Mouse (Mus musculus) hindbrain, embryonic 13.5 days (tissue): ENCODE measurements around the gene Tsks. TPM values are rescaled to one million over a fixed set of nuclear protein-coding genes. Genes with fewer than 3 reads are reported as not detected.

ENCODE experiments used
- ATAC-seq: fragments of 200-750 bp; cut with Nextera tagmentation; 2 replicates; pipeline ENCODE4 v1.8.0; 2017; ENCODE audit warnings: moderate TSS enrichment; ENCODE audit not compliant: low FRiP score
- H3K27ac ChIP-seq: fragments of 300-500 bp; sonication (generic); 2 replicates; pipeline ENCODE4 v1.5.1; 2015; ENCODE audit warnings: inconsistent platforms, mild to moderate bottlenecking, moderate library complexity
- H3K27me3 ChIP-seq: fragments of 300-500 bp; sonication (generic); 2 replicates; pipeline ENCODE4 v1.6.1; 2015; ENCODE audit warnings: mild to moderate bottlenecking, inconsistent platforms
- H3K36me3 ChIP-seq: fragments of 300-500 bp; sonication (generic); 2 replicates; pipeline ENCODE4 v1.6.1; 2015; ENCODE audit warnings: mild to moderate bottlenecking, inconsistent platforms
- H3K4me1 ChIP-seq: fragments of 300-500 bp; sonication (generic); replicated peaks from 2 replicates; pipeline ENCODE4 v1.6.1; 2015; ENCODE audit warnings: inconsistent platforms
- H3K4me2 ChIP-seq: fragments of 300-500 bp; sonication (generic); 2 replicates; pipeline ENCODE4 v1.6.1; 2015; ENCODE audit warnings: inconsistent platforms, mild to moderate bottlenecking, moderate library complexity
- H3K4me3 ChIP-seq: fragments of 300-500 bp; sonication (generic); 2 replicates; pipeline ENCODE4 v1.5.1; 2015; ENCODE audit warnings: mild to moderate bottlenecking, inconsistent platforms
- H3K9ac ChIP-seq: fragments of 300-500 bp; sonication (generic); 2 replicates; pipeline ENCODE4 v1.6.1; 2015; ENCODE audit warnings: mild to moderate bottlenecking, inconsistent platforms
- H3K9me3 ChIP-seq: fragments of 300-500 bp; sonication (generic); 2 replicates; pipeline ENCODE4 v1.6.1; 2016; ENCODE audit warnings: inconsistent platforms
- WGBS: fragments of 180-500 bp; shearing (Covaris S2); methylation state at CpG from one replicate; pipeline ENCODE4 v1.1.7; 2015; 5-methylcytosine and 5-hydroxymethylcytosine counted together
- polyA plus RNA-seq: library from polyadenylated mRNA; unstranded; fragments of >200 nt; fragmentation: Nextera tagmentation; extraction: Ambion mirVana; gene quantifications from 2 replicates; pipeline ENCODE4 v1.2.1, GENCODE M21; 2015

The Tsks gene
- polyA plus RNA-seq, 1 experiment from 2014 or later, result 0.17 TPM

DNA sequence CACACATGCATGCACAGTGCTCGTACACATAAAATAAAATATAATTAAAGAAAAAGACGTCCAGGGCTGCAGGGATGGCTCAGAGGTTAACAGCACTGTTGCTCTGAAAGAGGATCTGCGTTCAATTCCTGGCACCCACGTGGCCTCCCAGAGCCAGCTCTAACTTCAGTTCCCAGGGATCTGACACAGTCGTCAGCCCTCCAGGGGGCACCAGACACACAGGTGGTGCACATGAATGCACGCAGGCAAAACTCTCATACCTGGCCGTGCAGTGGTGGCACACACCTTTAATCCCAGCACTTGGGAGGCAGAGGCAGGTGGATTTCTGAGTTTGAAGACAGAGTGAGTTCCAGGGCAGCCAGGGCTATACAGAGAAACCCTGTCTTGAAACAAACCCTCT lies 23.0 kb downstream of the Tsks start:
- Histone ChIP-seq H3K4me3 (no peak overlapping the region), H3K9ac (no peak overlapping the region), H3K4me1 (peaks cover 11% of the 10 kb centered on the region), H3K4me2 (no peak overlapping the region), H3K9me3 (no peaks in the 10 kb centered on the region), H3K36me3 (peaks cover 66% of the 10 kb centered on the region), H3K27ac (no peak overlapping the region), H3K27me3 (no peaks in the 10 kb centered on the region)
- WGBS, result 84% methylated on average over 7 of the region's 7 CpGs
- ATAC-seq, result no peak

GRCm38 (mm10) chr7:44966638-44967037 lies 23.6 kb downstream of the Tsks start:
- Histone ChIP-seq H3K27ac (no peak overlapping the region), H3K9ac (0 out of 2 replicates have a peak overlapping the region, but pooled peaks have one; percentile 5), H3K36me3 (peaks cover 59% of the 10 kb centered on the region), H3K4me1 (peaks cover 18% of the 10 kb centered on the region), H3K4me2 (no peak overlapping the region), H3K9me3 (no peaks in the 10 kb centered on the region), H3K4me3 (no peak overlapping the region), H3K27me3 (no peaks in the 10 kb centered on the region)
- no peak for ATAC-seq
- 78% methylated on average over 15 of the region's 15 CpGs for WGBS

DNA sequence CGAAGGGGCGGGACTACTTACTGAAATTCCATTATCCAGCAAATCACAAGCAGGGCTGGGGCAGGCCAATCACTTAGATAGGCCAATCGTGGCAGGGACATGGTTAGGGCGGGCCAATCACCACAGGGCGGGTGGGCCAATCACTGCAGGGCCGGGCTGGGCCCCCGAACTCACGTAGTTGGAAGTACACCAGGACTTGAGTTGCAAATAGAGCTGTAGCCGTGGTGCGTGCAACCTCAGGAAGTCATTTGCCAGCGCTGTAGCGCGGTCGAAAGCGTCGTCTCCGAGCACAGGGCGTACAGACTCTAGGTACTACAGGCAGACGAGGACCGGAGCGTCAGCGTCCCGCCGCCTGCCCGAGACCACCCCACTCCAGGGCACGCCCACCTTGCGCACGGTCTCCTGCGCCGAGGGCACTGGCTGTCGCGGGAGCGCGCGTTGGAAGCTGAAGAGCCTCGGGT lies 27.3 kb downstream of the Tsks start:
- peak overlapping the region; percentile 89 for H3K27ac ChIP-seq
- no peaks in the 10 kb centered on the region for H3K27me3 ChIP-seq
- peak overlapping the region; percentile 50 for H3K4me3 ChIP-seq
- peak overlapping the region; percentile 76 for H3K4me2 ChIP-seq
- peaks cover 24% of the 10 kb centered on the region for H3K36me3 ChIP-seq
- peak overlapping the region; percentile 70 for H3K9ac ChIP-seq
- under 1% methylated on average over 36 of the region's 36 CpGs for WGBS
- H3K4me1 ChIP-seq, result peaks cover 46% of the 10 kb centered on the region
- no peaks in the 10 kb centered on the region for H3K9me3 ChIP-seq
- peak; percentile 94 for ATAC-seq

- Histone ChIP-seq H3K36me3 (peaks cover 24% of the 10 kb centered on the region), H3K4me3 (peak overlapping the region; percentile 50), H3K27ac (peak overlapping the region; percentile 89), H3K9ac (peak overlapping the region; percentile 70), H3K9me3 (no peaks in the 10 kb centered on the region), H3K27me3 (no peaks in the 10 kb centered on the region), H3K4me2 (peak overlapping the region; percentile 76), H3K4me1 (peaks cover 50% of the 10 kb centered on the region)
- ATAC-seq, result no peak
- 66% methylated on average over 7 of the region's 7 CpGs for WGBS
Observed at GRCm38 (mm10) chr7:44971142-44971541, 28.1 kb downstream of the Tsks start.

DNA sequence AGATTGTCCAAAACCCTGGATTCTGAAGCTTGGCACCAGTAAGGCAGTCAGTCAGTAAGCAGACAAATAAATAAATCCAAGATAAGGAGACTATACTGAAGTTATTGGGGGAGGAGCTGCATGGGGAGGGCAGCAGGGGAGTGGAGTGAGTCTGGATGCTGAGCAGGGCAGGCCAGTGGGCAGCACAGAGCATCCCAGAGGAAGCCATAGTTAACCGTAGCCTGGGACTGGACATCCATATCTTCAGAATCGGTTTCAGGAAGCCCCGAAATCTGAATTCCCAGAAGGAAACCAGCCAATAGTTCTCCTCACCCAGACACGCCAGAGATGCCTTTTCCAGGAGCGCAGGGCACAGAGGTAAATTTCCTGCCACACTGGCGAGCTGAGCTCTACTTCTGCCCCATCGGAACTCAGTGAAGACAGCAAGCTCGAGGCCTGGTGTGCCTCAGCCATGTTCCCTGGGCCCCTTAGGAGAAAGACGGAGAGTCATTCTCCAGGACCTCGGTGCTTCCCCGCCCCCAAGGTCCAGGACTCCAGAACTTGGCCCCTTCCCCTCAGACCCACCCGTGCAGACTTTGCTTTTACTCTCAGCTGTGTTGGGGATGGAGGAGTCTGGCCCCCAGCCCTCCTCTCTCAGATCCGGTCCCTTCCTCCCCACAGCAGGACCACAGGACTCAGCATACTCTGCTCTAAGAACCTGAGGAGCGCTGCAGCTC lies 30.6 kb downstream of the Tsks start:
- 35% methylated on average over 14 of the region's 14 CpGs for WGBS
- Histone ChIP-seq H3K4me3 (peak overlapping the region; percentile 56), H3K9ac (peak overlapping the region; percentile 82), H3K27ac (peak overlapping the region; percentile 98), H3K36me3 (peaks cover 33% of the 10 kb centered on the region), H3K9me3 (no peaks in the 10 kb centered on the region), H3K4me1 (peaks cover 50% of the 10 kb centered on the region), H3K4me2 (peak overlapping the region; percentile 91), H3K27me3 (no peaks in the 10 kb centered on the region)
- ATAC-seq, result no peak

DNA sequence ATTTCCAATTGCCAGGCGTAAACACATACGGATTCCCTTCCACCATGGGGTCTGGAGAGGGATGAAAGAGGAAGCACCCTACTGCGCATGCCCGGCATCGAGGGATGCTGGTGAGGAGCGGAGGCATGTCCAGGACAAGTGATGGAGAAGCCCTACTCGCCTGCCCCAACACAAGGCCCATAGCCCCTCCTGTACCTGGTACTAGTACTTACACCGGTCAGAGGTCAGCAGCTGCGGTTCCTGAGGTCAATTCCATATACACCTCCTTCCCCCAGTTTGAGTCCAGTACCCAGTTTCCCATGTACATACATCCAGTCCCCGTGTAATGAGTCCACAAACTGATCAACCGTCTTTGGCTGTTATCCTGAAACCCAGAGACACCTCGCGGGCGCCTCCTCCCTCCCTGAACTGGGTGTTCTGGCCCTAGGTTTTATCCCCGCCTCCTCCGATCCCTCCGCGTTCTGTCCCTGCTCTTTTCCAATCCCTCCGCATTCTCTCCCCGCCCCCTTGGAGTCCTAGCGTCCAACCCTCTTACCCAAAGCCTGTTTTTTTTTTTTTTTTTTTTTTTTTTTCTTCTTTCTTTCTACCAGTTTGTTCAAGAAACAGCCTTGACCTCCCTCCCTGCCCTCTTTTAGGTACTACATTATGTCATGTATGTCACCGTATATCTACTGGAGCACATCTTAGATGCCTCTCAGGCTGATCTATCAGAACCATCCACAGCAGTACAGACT lies 31.5 kb downstream of the Tsks start, which contains the start of gene Cpt1c:
Gene Cpt1c (minus strand): TSS at position 469 of the 734 bp plus-strand sequence.
- Histone ChIP-seq H3K36me3 (peaks cover 43% of the 10 kb centered on the region), H3K4me1 (peaks cover 50% of the 10 kb centered on the region), H3K9ac (peak within 1 kb of the TSS; percentile 82), H3K4me3 (peak within 1 kb of the TSS; percentile 56), H3K27ac (peak within 1 kb of the TSS; percentile 98), H3K4me2 (peak within 1 kb of the TSS; percentile 91), H3K27me3 (no peaks in the 10 kb centered on the region), H3K9me3 (no peaks in the 10 kb centered on the region)
- peak; percentile 58 for ATAC-seq
- under 1% methylated on average over 22 of the region's 22 CpGs for WGBS

DNA sequence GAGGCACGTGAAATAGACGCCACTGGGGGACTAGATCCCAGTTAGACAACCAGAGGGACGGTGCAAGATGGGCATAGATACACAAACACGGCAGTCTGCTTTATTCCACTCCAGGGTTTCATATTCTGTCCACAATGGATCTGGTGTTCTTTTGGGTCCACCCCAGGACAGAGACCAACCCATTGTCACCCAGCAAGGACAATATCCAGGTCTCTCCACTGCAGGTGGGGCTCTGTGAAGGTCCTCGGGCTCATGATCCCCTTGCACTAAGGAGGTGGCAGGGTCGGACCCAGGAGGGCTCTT lies 32.1 kb downstream of the Tsks start:
- H3K27ac ChIP-seq, result peak overlapping the region; percentile 98
- H3K9me3 ChIP-seq, result no peaks in the 10 kb centered on the region
- H3K4me1 ChIP-seq, result peaks cover 46% of the 10 kb centered on the region
- ATAC-seq, result no peak
- peak overlapping the region; percentile 56 for H3K4me3 ChIP-seq
- H3K27me3 ChIP-seq, result no peaks in the 10 kb centered on the region
- WGBS, result 21% methylated on average over 6 of the region's 6 CpGs
- H3K36me3 ChIP-seq, result peaks cover 48% of the 10 kb centered on the region
- peak overlapping the region; percentile 49; the same call in 1 of the 2 replicates for H3K9ac ChIP-seq
- peak overlapping the region; percentile 91 for H3K4me2 ChIP-seq

DNA sequence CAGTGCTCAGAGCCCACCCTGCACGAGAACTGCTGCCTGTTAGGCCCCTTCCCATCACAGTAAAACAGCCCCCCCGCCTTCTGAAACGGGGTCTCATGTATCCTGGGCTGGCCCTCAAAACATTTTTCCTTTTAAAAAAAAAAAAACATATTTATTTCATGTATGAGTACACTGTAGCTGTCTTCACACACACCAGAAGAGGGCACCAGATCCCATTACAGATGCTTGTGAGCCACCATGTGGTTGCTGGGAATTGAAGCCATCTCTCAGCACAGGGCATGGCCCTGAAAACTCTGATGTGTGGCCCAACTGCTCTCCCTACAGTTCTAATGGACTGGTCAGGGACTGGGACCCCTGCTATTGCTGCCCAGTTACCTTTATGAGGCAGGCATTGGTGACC lies 35.3 kb downstream of the Tsks start:
- H3K9me3 ChIP-seq, result no peaks in the 10 kb centered on the region
- H3K4me2 ChIP-seq, result no peak overlapping the region
- no peak overlapping the region for H3K4me3 ChIP-seq
- no peak overlapping the region for H3K9ac ChIP-seq
- peaks cover 18% of the 10 kb centered on the region for H3K4me1 ChIP-seq
- no peaks in the 10 kb centered on the region for H3K27me3 ChIP-seq
- 91% methylated on average over 3 of the region's 3 CpGs for WGBS
- no peak for ATAC-seq
- H3K36me3 ChIP-seq, result peaks cover 75% of the 10 kb centered on the region
- H3K27ac ChIP-seq, result no peak overlapping the region

DNA sequence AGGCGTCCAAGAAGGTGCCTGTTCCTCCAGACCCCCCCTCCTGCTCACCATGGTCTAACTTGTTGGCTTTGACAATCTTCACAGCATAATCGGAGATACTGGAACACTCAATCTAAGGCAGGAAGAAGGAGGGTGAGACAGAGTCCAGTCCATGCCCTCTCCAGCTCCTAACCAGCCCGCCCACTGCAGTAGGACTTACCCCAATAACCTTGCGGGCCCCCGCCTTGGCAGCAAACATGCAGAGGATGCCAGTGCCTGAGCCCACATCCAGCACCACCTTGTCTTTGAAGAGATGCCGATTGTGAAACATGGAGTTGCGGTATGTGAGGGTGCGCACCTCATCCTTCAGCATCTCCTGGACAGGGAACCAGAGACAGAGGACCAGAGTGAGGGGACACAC lies 38.5 kb downstream of the Tsks start:
- Histone ChIP-seq H3K36me3 (peaks cover 66% of the 10 kb centered on the region), H3K27ac (no peak overlapping the region), H3K4me1 (peaks cover 25% of the 10 kb centered on the region), H3K4me3 (no peak overlapping the region), H3K4me2 (no peak overlapping the region), H3K9me3 (no peaks in the 10 kb centered on the region), H3K9ac (no peak overlapping the region), H3K27me3 (no peaks in the 10 kb centered on the region)
- no peak for ATAC-seq
- WGBS, result 96% methylated on average over 8 of the region's 8 CpGs

GRCm38 (mm10) chr7:44983085-44983484 lies 40.1 kb downstream of the Tsks start:
- Histone ChIP-seq H3K4me3 (no peak overlapping the region), H3K36me3 (peaks cover 51% of the 10 kb centered on the region), H3K4me2 (no peak overlapping the region), H3K27me3 (no peaks in the 10 kb centered on the region), H3K9me3 (no peaks in the 10 kb centered on the region), H3K4me1 (peaks cover 33% of the 10 kb centered on the region), H3K27ac (peak overlapping the region; percentile 58; the same call in 1 of the 2 replicates), H3K9ac (no peak overlapping the region)
- WGBS, result 36% methylated on average over 6 of the region's 6 CpGs
- ATAC-seq, result no peak

DNA sequence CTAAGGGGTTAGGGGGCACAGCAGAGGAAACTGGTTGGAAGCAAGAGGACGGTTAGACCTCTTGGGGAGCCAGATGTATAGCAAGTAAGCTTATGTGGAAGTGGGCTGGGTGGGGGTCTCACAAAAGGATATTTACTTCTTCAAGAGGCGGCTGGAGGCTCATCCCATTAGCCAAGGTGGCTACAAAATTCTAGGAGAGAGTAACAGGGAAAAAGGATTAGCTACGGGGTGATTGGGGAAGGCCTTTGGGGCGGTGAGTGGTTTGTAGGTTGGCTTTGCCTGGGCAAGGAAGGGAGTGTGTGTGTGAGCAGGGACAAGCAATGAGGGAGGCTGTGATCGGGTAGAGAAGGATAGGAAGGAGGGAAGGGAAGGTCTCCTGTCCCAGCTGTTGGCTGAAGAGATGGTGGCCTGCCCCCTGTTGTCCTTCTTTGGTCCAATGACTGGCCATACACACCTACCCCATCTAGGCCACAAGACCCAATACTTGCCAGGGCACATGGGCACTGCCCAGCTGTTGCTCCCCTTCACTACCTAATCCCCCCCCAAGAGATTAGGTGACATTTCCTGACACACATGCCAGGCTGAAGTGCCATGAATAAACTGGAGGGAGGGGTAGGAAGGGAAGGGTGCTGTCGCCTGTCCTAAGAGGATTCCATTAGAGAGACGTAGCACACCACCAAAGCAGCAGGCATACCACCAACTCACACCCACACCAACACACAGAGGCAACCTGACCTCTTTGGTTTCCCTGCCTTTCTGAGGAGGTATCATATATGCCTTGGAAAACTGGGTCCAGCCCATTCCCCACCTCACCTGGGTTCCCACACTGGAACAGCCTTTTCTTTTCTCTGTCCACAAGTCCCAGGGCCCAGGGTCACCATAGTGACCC lies 41.2 kb downstream of the Tsks start:
- H3K9ac ChIP-seq, result peak overlapping the region; percentile 98
- peak overlapping the region; percentile 73 for H3K4me2 ChIP-seq
- H3K9me3 ChIP-seq, result no peaks in the 10 kb centered on the region
- peaks cover 40% of the 10 kb centered on the region for H3K36me3 ChIP-seq
- WGBS, result 75% methylated on average over 7 of the region's 7 CpGs
- peak overlapping the region; percentile 58 for H3K27ac ChIP-seq
- peaks cover 42% of the 10 kb centered on the region for H3K4me1 ChIP-seq
- H3K4me3 ChIP-seq, result peak overlapping the region; percentile 94
- no peaks in the 10 kb centered on the region for H3K27me3 ChIP-seq
- ATAC-seq, result no peak

- H3K9ac ChIP-seq, result peak overlapping the region; percentile 98
- peak overlapping the region; percentile 94 for H3K4me3 ChIP-seq
- no peaks in the 10 kb centered on the region for H3K9me3 ChIP-seq
- 37% methylated on average over 3 of the region's 3 CpGs for WGBS
- peaks cover 33% of the 10 kb centered on the region for H3K36me3 ChIP-seq
- no peak for ATAC-seq
- H3K4me1 ChIP-seq, result peaks cover 45% of the 10 kb centered on the region
- H3K4me2 ChIP-seq, result peak overlapping the region; percentile 73
- no peaks in the 10 kb centered on the region for H3K27me3 ChIP-seq
- H3K27ac ChIP-seq, result peak overlapping the region; percentile 97; the same call in 1 of the 2 replicates
Observed at GRCm38 (mm10) chr7:44984833-44985164, 41.8 kb downstream of the Tsks start.
